Mouse (Mus musculus) layer of hippocampus, postnatal 14 days (tissue): Measurements from ENCODE around the gene Abca3. TPM values are rescaled to one million over a fixed set of nuclear protein-coding genes. Genes with fewer than 3 reads are reported as not detected.
"Not testable (repeated sequence)": the region's sequence is repeated elsewhere in the genome, so short reads cannot be mapped to it uniquely, and the experiment has no call there.

ENCODE experiments used
- DNase-seq, 2 experiments: peaks; one replicate each; pipeline ENCODE4 v3.0.0; 2021 to 2022; ENCODE audit warnings: low spot score in 2 of 2, mixed read lengths in 1 of 2
- microRNA-seq, 2 experiments: library from miRNA; unstranded; fragments of <30 nt; microRNA quantifications; one replicate each; pipeline ENCODE4 v1.2.0; 2021
- total RNA-seq, 2 experiments: library from RNA; stranded (reverse); gene quantifications; 2 replicates each; pipeline ENCODE4 v1.2.3; 2021

Abca3 gene
- total RNA-seq, 2 experiments from 2014 or later: 102 to 104 TPM

GRCm38 (mm10) chr17:24437016-24437415 lies 85.3 kb downstream of the Abca3 start:
- DNase-seq: no peak

GRCm38 (mm10) chr17:24440377-24440776 lies 88.6 kb downstream of the Abca3 start:
- no peak for DNase-seq

- DNase-seq: no peak
These were observed 89.4 kb downstream of the Abca3 start for GRCm38 (mm10) chr17:24441148-24441547.

GRCm38 (mm10) chr17:24442107-24442506 lies 90.4 kb downstream of the Abca3 start:
- no peak for DNase-seq

- no peak for DNase-seq
These were observed 90.9 kb downstream of the Abca3 start, which contains the start of gene Dnase1l2 for GRCm38 (mm10) chr17:24442632-24443155. Dnase1l2 (minus strand) TSS chr17:24443105.

GRCm38 (mm10) chr17:24443409-24443808 lies 91.7 kb downstream of the Abca3 start:
- no peak for DNase-seq

- no peak for DNase-seq
These were observed 94.8 kb downstream of the Abca3 start for GRCm38 (mm10) chr17:24446590-24446989.

- DNase-seq: no peak
These were observed 97.8 kb downstream of the Abca3 start for GRCm38 (mm10) chr17:24449507-24449906.

- no peak for DNase-seq
These were observed 99.5 kb downstream of the Abca3 start for GRCm38 (mm10) chr17:24451220-24451619.

GRCm38 (mm10) chr17:24453372-24453771 lies 101.6 kb downstream of the Abca3 start:
- no peak for DNase-seq

- no peak for DNase-seq
These were observed 102.5 kb downstream of the Abca3 start for GRCm38 (mm10) chr17:24454218-24454755.

- peak; percentile 98 to 99 for DNase-seq
These were observed 103.2 kb downstream of the Abca3 start for GRCm38 (mm10) chr17:24454756-24455522.

- not testable (repeated sequence) for DNase-seq
These were observed 103.9 kb downstream of the Abca3 start for GRCm38 (mm10) chr17:24455523-24456206.

Small RNA genes lying within 50 kb of the gene (microRNA-seq; reads per million reads assigned to microRNA genes)
- gene Gm24427: 0 reads per million in 2 experiments

Other genes starting within 250 kb of the Abca3 start
- 100 to 1,000 TPM; 102 to 107 TPM for gene Pdpk1, start 201.0 kb upstream of the Abca3 start, total RNA-seq
- 10 to 100 TPM; 27.4 to 33.7 TPM for gene Amdhd2, start 188.2 kb upstream of the Abca3 start, total RNA-seq
- 1,000 to 10,000 TPM; 1,388 to 1,424 TPM for gene Atp6v0c, start 182.2 kb upstream of the Abca3 start, total RNA-seq
- 10 to 100 TPM; 71.1 to 75.8 TPM for gene Tbc1d24, start 146.4 kb upstream of the Abca3 start, total RNA-seq
- gene Ntn3, start 142.4 kb upstream of the Abca3 start, total RNA-seq: 10 to 100 TPM; 12.3 to 12.4 TPM
- 10 to 100 TPM; 10.0 to 10.2 TPM for gene Tedc2, start 131.1 kb upstream of the Abca3 start, total RNA-seq
- 1 to 10 TPM; 5.9 to 8.2 TPM for gene Ccnf, start 100.5 kb upstream of the Abca3 start, total RNA-seq
- 1 to 10 TPM; 1.3 to 1.8 TPM for gene Abca17, start 882 bp upstream of the Abca3 start, total RNA-seq
- gene Rnps1, start 62.6 kb downstream of the Abca3 start, total RNA-seq: 100 to 1,000 TPM; 133 to 141 TPM
- gene Eci1, start 74.7 kb downstream of the Abca3 start, total RNA-seq: 10 to 100 TPM; 25.4 to 28.0 TPM
- gene Dnase1l2, start 91.2 kb downstream of the Abca3 start, total RNA-seq: 1 to 10 TPM; 5.2 to 8.1 TPM
- gene E4f1, start 118.4 kb downstream of the Abca3 start, total RNA-seq: 10 to 100 TPM; 27.8 to 32.3 TPM
- gene Pgp, start 118.4 kb downstream of the Abca3 start, total RNA-seq: 10 to 100 TPM; 71.8 to 73.5 TPM
- 1 to 10 TPM; 1.0 to 2.1 TPM for gene Bricd5, start 121.9 kb downstream of the Abca3 start, total RNA-seq
- 10 to 100 TPM; 30.7 to 32.1 TPM for gene Mlst8, start 127.1 kb downstream of the Abca3 start, total RNA-seq
- 100 to 1,000 TPM; 155 to 161 TPM for gene Caskin1, start 136.7 kb downstream of the Abca3 start, total RNA-seq
- gene Traf7, start 176.0 kb downstream of the Abca3 start, total RNA-seq: 10 to 100 TPM; 93.6 to 96.0 TPM
- 10 to 100 TPM; 60.1 to 69.3 TPM for gene Rab26, start 182.3 kb downstream of the Abca3 start, total RNA-seq
- 10 to 100 TPM; 71.1 to 85.9 TPM for gene Pkd1, start 197.9 kb downstream of the Abca3 start, total RNA-seq